13 mouse cellular contexts compared by ENCODE assay signal in genomic region chr14:77351803-77352352, GRCm38 (mm10).
A peak's percentile ranks its signal among the peaks of the same experiment; 100 is the strongest.
DNase-seq lines count a peak whose midpoint lies in the region; TF ChIP-seq lines count a peak whose summit lies in the region.
"Had no signal": no experiment of that assay in that cellular context is flagged by ENCODE, and none has a peak within 500 bp of the region (broad histone marks: within the 10 kb centered on the region; RNA-seq: fewer than 3 reads in every experiment).

No protein-coding gene starts in this region.

- TF ChIP-seq POLR2A in embryonic fibroblast, embryonic 13.5 days (IDR thresholded peaks at IDR 0.05; ENCODE audit: low read depth, low read length), result no peak

- H3K4me1 ChIP-seq in embryonic fibroblast, embryonic 13.5 days (ENCODE audit: control insufficient read depth, insufficient read depth, low read length), result peaks cover 7% of the 10 kb centered on the region; the same call in 1 of the 2 replicates

- no peak for TF ChIP-seq CTCF in embryonic fibroblast, embryonic 13.5 days (IDR thresholded peaks at IDR 0.05; ENCODE audit: borderline replicate concordance, insufficient read depth, low read length)

- intact Hi-C loops in left cerebral cortex, postnatal 10 days (cut with DNase I), result no loop called here

- DNase-seq in left cerebral cortex, adult 11 months (ENCODE audit: low spot score), result peak; percentile 31
- DNase-seq in left cerebral cortex, postnatal 10 days (ENCODE audit: extremely low spot score in 1 of 2, low spot score in 2 of 2), result no peak
- DNase-seq in 416B (ENCODE audit: low read depth), result peak; percentile 32
- peak; percentile 75 for DNase-seq in Muller cell, postnatal 12 days (ENCODE audit: inconsistent ontology term)
- DNase-seq in heart, adult 18-20 months, result no peak
- no peak for DNase-seq in thymus, postnatal 0 days (ENCODE audit: low spot score)
- DNase-seq: cerebellum, postnatal 14 days; heart, postnatal 14 days; thymus, postnatal 25 days had no signal

- H3K4me3 ChIP-seq in embryonic fibroblast, embryonic 13.5 days (ENCODE audit: insufficient read depth, low read length), result no peak overlapping the region
- H3K4me3 ChIP-seq: forebrain, embryonic 12.5 days; midbrain, embryonic 12.5 days had no signal

- peak overlapping the region; percentile 76 for H3K27ac ChIP-seq in embryonic fibroblast, embryonic 13.5 days (ENCODE audit: insufficient read depth, low read length)
- H3K27ac ChIP-seq: forebrain, embryonic 12.5 days; liver, embryonic 14.5 days had no signal

Comparison
In these comparisons a context has a peak if more than half of its experiments do, and no peak if none do; other contexts are left out.
1. DNase-seq: peak in left cerebral cortex, adult 11 months (single experiment), 416B (single experiment) and Muller cell, postnatal 12 days (single experiment); none in left cerebral cortex, postnatal 10 days (0 of 2), heart, adult 18-20 months (0 of 2) and thymus, postnatal 0 days (single experiment).